Mouse (Mus musculus) MEL (cell line): ENCODE measurements at regions not wholly inside any gene's neighbourhood (a gene's known extent, or its start where the extent isn't known, plus 50 kb on each side); places are given as distances from the start of the nearest gene placed in this dataset.

ENCODE experiments used
- DNase-seq: peaks from one replicate; pipeline ENCODE4 v3.0.0; 2011; ENCODE audit warnings: low read depth, low spot score
- H3K27ac ChIP-seq: 2 replicates; pipeline ENCODE4 v1.5.1; 2012; ENCODE audit warnings: low read depth, mild to moderate bottlenecking, control low read depth, low read length, moderate library complexity; ENCODE audit not compliant: control insufficient read depth
- H3K27me3 ChIP-seq, 2 experiments: fragments of 150-350 bp in 1 of 2; sonication (generic) in 1 of 2; 2 replicates each; pipeline ENCODE4 v1.6.1; 2012; ENCODE audit warnings: low read length in 2 of 2, mild to moderate bottlenecking in 2 of 2, improper control_type of control experiment in 1 of 2, moderate library complexity in 1 of 2; ENCODE audit not compliant: insufficient read depth in 2 of 2, control insufficient read depth in 1 of 2
- H3K36me3 ChIP-seq, 2 experiments: 2 replicates each; pipeline ENCODE4 v1.6.1; 2012 to 2014; ENCODE audit warnings: low read length in 2 of 2, improper control_type of control experiment in 1 of 2, inconsistent platforms in 1 of 2, mild to moderate bottlenecking in 1 of 2; ENCODE audit not compliant: insufficient read depth in 2 of 2, control insufficient read depth in 1 of 2
- H3K4me1 ChIP-seq, 2 experiments: fragments of 150-350 bp in 1 of 2; sonication (generic) in 1 of 2; 2 replicates each; pipeline ENCODE4 v1.6.1; 2012; ENCODE audit warnings: low read length in 2 of 2, improper control_type of control experiment in 1 of 2, mild to moderate bottlenecking in 1 of 2; ENCODE audit not compliant: insufficient read depth in 2 of 2, control insufficient read depth in 1 of 2
- H3K4me3 ChIP-seq, 2 experiments: fragments of 150-350 bp in 1 of 2; sonication (generic) in 1 of 2; 2 replicates each; pipeline ENCODE4 v1.5.1; 2012; ENCODE audit warnings: low read depth in 2 of 2, low read length in 2 of 2, mild to moderate bottlenecking in 2 of 2, moderate library complexity in 2 of 2, control low read depth in 1 of 2, improper control_type of control experiment in 1 of 2; ENCODE audit not compliant: control insufficient read depth in 1 of 2, insufficient read depth in 1 of 2
- H3K79me2 ChIP-seq: 2 replicates; pipeline ENCODE4 v1.6.1; 2012; ENCODE audit warnings: mild to moderate bottlenecking, low read length, moderate library complexity; ENCODE audit not compliant: control insufficient read depth, poor library complexity, insufficient read depth
- H3K9ac ChIP-seq: 2 replicates; pipeline ENCODE4 v1.6.1; 2012; ENCODE audit warnings: low read depth, mild to moderate bottlenecking, control low read depth, low read length, moderate library complexity; ENCODE audit not compliant: control insufficient read depth, poor library complexity, severe bottlenecking
- H3K9me3 ChIP-seq: fragments of 150-350 bp; sonication (generic); replicated peaks from 2 replicates; pipeline ENCODE4 v1.6.1; 2012; ENCODE audit warnings: mild to moderate bottlenecking, low read length, improper control_type of control experiment, moderate library complexity; ENCODE audit not compliant: insufficient read depth
- CHD1 ChIP-seq: IDR thresholded peaks from 2 replicates; pipeline ENCODE4 v1.6.1; 2012; ENCODE audit warnings: low read depth, mild to moderate bottlenecking, inconsistent platforms, low read length, improper control_type of control experiment
- E2F4 ChIP-seq: IDR thresholded peaks from 2 replicates; pipeline ENCODE4 v1.6.1; 2011; ENCODE audit warnings: low read depth, low read length, improper control_type of control experiment, borderline replicate concordance
- ELF1 ChIP-seq: IDR thresholded peaks from 2 replicates; pipeline ENCODE4 v1.6.1; 2014; ENCODE audit warnings: low read depth, mild to moderate bottlenecking, inconsistent platforms, low read length, improper control_type of control experiment, moderate library complexity
- GATA1 ChIP-seq: IDR thresholded peaks from 2 replicates; pipeline ENCODE4 v1.6.1; 2011; ENCODE audit warnings: low read depth, low read length, improper control_type of control experiment
- MAFK ChIP-seq: IDR thresholded peaks from 2 replicates; pipeline ENCODE4 v1.6.1; 2011; ENCODE audit warnings: low read depth, mild to moderate bottlenecking, low read length, improper control_type of control experiment, borderline replicate concordance
- MEF2A ChIP-seq: IDR thresholded peaks from 2 replicates; pipeline ENCODE4 v1.6.1; 2014; ENCODE audit warnings: low read depth, mild to moderate bottlenecking, inconsistent platforms, low read length, improper control_type of control experiment; ENCODE audit not compliant: poor library complexity, insufficient replicate concordance, severe bottlenecking; ENCODE audit errors: extremely low read depth
- NELFE ChIP-seq: IDR thresholded peaks from 2 replicates; pipeline ENCODE4 v1.6.1; 2011; ENCODE audit warnings: low read depth, low read length, improper control_type of control experiment
- NRF1 ChIP-seq: IDR thresholded peaks from 2 replicates; pipeline ENCODE4 v1.6.1; 2014; ENCODE audit warnings: low read depth, mild to moderate bottlenecking, inconsistent platforms, low read length, improper control_type of control experiment, moderate library complexity; ENCODE audit not compliant: poor library complexity, insufficient read depth, severe bottlenecking
- POLR2AphosphoS5 ChIP-seq: IDR thresholded peaks from 2 replicates; pipeline ENCODE4 v1.6.1; 2012; ENCODE audit warnings: low read depth, borderline replicate concordance, mild to moderate bottlenecking, inconsistent platforms, low read length, moderate library complexity, mixed read lengths
- TBP ChIP-seq: IDR thresholded peaks from 2 replicates; pipeline ENCODE4 v1.8.0; 2011; ENCODE audit warnings: low read depth, low read length, improper control_type of control experiment
- TCF12 ChIP-seq: IDR thresholded peaks from 2 replicates; pipeline ENCODE4 v1.6.1; 2014; ENCODE audit warnings: low read depth, mild to moderate bottlenecking, inconsistent platforms, low read length, improper control_type of control experiment, moderate library complexity
- USF1 ChIP-seq: IDR thresholded peaks from 2 replicates; pipeline ENCODE4 v1.6.1; 2014; ENCODE audit warnings: low read depth, mild to moderate bottlenecking, inconsistent platforms, low read length, improper control_type of control experiment, moderate library complexity
- ZMIZ1 ChIP-seq: IDR thresholded peaks from 2 replicates; pipeline ENCODE4 v1.6.1; 2012; ENCODE audit warnings: low read depth, mild to moderate bottlenecking, inconsistent platforms, low read length, improper control_type of control experiment, moderate library complexity

DNA sequence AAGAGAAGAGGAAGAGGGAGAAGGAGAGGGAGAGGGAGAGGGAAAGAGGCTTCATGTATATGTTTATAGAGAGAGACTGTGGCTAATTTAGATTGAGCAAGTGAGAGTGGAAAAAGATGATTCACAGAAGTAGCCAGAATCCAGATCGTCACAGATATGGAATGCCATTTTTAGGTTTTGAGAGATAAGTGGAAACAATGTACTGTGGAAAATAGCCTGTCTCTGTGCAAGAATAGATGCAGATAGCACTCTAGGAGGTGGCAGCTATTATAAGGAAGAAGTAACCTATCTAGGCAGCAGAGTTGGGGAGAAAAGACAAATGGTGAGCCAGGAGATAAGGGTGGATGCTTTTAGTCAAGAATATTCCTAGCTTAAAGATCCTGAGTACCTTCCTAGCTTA is 536.5 kb downstream of the Otol1 start:
- no peaks in the 10 kb centered on the region for H3K9me3 ChIP-seq
- no peaks in the 10 kb centered on the region for H3K4me1 ChIP-seq
- H3K27ac ChIP-seq, result no peak overlapping the region
- no peaks in the 10 kb centered on the region for H3K79me2 ChIP-seq
- TF ChIP-seq ZMIZ1 (no peak), MEF2A (no peak), USF1 (no peak), TBP (no peak), NELFE (no peak), NRF1 (no peak), E2F4 (no peak)
- TF ChIP-seq, all 39 proteins: peak for 0
- H3K9ac ChIP-seq, result no peak overlapping the region
- H3K36me3 ChIP-seq, result no peaks in the 10 kb centered on the region
- no peak for DNase-seq
- H3K4me3 ChIP-seq, result no peak overlapping the region
- no peaks in the 10 kb centered on the region for H3K27me3 ChIP-seq

DNA sequence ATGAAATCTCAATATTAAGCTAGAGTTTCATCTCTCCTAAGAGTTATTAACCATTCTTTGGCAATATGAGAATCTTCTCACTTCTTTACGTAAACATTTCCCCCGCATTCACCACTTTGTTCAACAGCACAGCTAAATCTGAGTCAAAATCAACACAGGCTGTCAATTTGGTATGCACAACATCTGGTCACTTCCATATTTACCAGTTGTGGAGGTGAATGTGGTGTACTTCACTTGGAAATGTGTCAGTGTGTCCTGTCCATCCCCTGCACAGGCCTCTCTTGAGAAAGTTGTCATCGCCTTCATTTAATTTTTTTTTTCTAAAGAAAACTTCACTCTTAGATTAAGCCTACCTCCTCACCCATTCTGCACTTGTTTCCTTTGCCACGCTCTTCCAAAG is 550.4 kb downstream of the Otol1 start:
- no peaks in the 10 kb centered on the region for H3K36me3 ChIP-seq
- H3K4me1 ChIP-seq, result no peaks in the 10 kb centered on the region
- H3K9ac ChIP-seq, result no peak overlapping the region
- H3K27ac ChIP-seq, result no peak overlapping the region
- H3K27me3 ChIP-seq, result no peaks in the 10 kb centered on the region
- TF ChIP-seq POLR2AphosphoS5 (no peak), ELF1 (no peak)
- DNase-seq, result no peak
- no peaks in the 10 kb centered on the region for H3K79me2 ChIP-seq
- no peak overlapping the region for H3K4me3 ChIP-seq
- H3K9me3 ChIP-seq, result no peaks in the 10 kb centered on the region

DNA sequence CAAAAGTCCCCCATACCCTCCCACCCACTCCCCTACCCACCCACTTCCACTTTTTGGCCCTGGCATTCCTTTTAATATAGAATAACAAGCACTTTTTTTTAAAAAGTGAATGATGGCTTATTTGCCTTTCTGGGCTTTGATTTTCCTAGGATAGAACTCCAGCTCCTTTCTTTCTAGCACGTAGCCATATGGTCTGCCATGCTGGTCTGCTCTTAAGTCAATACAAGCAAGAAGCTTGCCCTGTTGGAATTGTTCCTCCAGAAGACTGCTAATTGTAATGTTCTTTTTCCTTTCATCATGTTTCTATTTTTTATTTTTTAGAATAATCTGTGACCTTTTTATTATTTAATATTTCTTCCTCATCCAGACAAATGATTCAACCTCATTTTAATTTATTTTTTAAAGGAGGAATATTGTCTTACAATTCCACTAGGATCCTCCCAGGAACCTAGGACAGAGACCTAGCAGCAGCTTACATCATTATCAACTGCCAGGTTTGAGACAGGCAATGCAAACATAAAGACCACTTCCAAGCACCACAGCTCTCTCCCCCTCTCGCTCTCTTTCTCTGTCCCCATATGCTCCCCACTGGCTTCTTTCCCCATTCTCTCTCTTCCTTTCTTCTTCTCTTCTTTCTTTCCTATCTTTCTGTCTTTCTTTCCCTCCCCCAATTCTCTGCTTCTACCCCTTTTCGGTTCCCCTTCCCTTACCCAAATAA is 558.9 kb downstream of the Otol1 start:
- no peaks in the 10 kb centered on the region for H3K9me3 ChIP-seq
- no peak overlapping the region for H3K27ac ChIP-seq
- H3K4me3 ChIP-seq, result no peak overlapping the region
- TF ChIP-seq MAFK (no peak), TCF12 (no peak), ELF1 (no peak), CHD1 (no peak), NELFE (no peak), GATA1 (no peak)
- no peaks in the 10 kb centered on the region for H3K79me2 ChIP-seq
- H3K9ac ChIP-seq, result no peak overlapping the region
- H3K27me3 ChIP-seq, result no peaks in the 10 kb centered on the region
- no peak for DNase-seq
- no peaks in the 10 kb centered on the region for H3K4me1 ChIP-seq
- H3K36me3 ChIP-seq, result no peaks in the 10 kb centered on the region
